Mouse (Mus musculus) heart, adult 11 months (tissue): Measurements from ENCODE around the gene Hsd17b1.
"Not testable (repeated sequence)": the region's sequence is repeated elsewhere in the genome, so short reads cannot be mapped to it uniquely, and the experiment has no call there.

Experiments used
- DNase-seq: peaks from one replicate; pipeline ENCODE4 v3.0.0; 2022

Hsd17b1 gene

DNA sequence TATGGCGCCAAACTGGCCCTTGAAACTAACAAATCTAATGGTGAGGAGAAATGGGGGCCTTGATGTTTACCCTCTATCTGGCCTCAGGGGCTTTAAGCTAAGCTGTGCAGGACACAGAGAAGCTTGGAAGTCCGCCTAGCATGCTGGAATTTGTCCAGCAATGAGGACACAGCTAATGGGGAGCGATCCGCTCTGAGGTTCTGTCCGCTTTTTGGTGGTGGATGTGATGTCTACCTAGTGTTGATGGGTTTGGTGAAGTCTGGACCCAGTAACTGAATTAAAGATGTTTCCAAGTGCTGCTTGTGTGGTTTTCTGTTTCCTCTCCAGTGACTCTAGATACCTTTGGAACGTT is 8.1 kb downstream of the Hsd17b1 start:
- peak; percentile 92 for DNase-seq

DNA sequence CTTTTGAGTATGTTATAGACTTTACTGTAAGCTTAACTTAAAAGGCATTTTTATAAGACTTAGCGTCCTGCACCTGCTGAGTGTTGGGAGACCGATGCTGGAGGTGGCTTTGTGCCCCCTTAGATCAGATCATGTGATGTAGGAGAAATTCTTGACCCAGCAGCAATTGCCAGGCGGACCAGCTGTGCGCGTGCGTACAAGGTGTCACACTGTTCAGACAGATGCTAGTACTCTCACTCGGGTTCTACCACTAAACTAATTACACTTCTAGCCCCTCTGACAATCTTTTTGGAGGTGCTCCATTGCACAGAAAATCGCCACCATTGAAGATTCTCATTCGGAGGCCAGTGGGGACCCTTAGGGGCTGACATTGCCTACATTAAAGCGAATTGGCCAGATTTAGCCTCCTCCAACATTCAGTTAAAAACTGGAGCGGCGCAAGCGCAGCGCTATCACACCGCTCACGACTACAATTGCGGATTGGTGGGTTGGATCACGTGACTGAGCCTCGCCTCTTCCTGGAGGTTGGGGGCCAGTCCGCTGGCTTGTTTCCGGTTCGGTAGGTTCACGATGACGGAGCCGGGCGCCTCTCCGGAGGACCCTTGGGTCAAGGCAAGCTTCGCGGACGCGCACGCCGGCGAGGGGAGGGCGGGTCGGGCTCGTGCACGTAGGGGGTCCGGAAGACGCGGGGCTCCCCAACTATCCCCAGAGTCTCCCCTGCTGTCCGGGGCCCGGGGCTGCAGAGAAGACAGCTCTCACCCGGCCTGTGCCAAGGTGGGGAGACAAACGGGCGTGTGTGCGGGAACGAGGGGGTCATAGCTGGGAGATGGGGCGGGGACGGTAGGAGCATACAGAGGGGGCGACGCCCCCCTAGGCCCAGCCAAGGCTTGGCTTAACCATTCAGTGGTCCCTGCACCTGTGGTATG is 8.8 kb downstream of the Hsd17b1 start, which contains the start of gene Mlx:
Gene Mlx, plus strand, starts transcription at position 522 of the 926 bp plus-strand sequence.
- DNase-seq, result peak; percentile 100

DNA sequence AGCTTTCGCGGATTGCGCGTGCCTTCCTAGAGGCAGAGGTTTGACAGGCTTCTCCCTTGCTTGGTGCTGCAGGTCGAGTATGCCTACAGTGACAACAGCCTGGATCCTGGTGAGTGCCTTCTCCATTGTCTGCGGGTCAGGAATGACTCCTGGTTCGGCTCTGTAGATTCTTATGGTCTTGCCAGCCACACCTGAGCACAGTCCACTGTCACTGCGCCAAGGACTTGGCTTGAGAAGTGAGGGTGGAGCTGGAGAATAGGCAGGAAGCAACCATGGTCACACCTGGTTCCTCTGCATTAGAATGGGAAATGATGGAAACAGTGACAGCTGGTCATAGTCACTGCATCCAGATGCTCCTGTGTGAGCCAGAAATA is 9.5 kb downstream of the Hsd17b1 start:
- DNase-seq, result no peak

DNA sequence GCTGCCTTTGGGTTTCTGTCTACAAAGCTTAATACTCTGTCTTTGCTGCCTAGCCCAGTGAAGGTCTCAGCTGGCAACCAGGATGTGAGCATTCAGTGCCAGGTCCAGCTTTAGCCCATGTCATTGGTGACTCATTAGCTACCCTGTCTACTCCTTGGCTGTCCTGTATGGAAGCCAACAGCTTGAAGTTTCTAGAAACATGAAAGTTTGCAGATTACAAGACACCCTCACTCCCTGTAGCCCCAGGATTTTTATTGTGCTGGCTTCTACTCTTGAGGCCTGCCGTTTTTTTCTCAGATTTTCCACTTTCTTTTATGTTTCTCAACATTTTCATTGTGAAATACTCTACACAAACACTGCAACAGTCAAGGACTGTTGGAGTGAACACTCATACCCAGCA is 11.7 kb downstream of the Hsd17b1 start:
- DNase-seq, result no peak

DNA sequence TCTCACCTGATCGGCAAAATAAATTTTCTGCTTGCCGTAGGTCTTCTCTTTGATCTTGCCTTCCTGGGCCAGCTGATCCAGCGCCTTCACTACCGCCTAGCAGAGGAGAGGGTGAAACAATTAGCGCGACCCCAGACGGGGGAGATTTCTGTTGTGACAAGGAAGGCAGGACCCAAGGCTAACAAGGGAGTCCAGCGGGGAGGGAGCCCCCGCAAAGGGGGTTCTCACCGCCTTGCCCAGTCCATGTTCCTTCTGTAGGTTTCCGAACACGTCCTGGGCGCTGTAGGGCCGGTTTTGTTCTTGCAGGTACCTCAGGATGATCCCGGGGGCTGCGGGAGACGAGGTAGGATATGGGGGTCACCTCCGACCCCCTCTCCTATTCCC is 16.7 kb downstream of the Hsd17b1 start:
- DNase-seq, result no peak

DNA sequence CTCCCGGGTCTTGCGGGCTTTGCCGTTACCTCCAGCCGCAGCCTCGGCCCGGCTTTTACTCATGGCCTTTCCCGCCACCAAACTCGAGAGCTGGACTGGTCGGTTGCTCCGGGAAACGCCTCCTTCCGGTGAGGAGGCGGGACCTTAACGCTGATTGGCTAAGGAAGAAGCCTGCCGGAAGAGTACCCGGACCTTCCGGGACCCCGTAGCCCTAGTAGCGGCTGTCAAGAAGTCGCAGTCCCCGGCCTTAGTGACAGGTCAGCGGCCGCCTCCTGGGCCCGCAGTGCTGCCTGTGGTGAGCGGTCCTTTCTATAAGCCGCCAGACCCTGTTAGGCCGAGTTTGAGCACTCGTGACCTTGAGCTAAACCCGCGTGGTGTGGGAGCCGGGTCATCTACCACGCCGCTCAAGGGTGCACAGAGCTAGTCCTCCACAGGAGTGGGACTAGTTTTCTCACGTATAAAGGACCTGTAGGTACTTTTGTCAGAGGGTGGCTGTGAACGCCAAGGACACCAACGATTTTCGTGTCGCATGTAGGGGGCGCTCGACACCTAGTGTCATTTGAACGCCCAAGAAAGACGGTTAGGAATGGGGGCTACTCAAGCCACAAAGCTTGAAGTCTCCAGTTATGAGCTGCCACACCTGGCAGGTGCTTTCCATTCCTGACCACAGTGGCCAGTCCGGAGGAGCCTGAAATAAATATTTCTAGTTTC is 17.3 kb downstream of the Hsd17b1 start, which contains the start of gene Psmc3ip:
Gene Psmc3ip, minus strand, starts transcription at position 123 of the 711 bp plus-strand sequence.
- DNase-seq, result peak; percentile 100

DNA sequence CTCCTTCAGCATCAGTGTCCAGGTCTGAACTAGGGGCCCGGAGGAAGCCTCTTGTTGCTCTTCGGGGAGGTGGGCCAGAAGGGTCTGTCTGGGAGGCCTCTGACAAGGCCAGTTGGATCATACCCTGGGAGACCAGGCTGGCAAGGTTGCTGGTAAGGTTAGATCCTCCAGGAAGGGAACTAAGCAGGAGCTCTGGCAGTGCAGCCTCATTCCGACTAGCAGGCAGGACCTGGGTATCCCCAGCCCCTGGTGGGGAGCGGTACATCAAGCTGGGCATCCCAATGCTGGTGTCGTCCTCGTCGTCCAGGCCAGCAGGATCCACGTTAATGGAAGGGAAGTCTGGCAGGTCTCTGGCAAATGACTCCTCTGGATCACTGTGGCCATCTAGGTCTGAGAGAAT is 20.0 kb downstream of the Hsd17b1 start:
- peak; percentile 91 for DNase-seq

DNA sequence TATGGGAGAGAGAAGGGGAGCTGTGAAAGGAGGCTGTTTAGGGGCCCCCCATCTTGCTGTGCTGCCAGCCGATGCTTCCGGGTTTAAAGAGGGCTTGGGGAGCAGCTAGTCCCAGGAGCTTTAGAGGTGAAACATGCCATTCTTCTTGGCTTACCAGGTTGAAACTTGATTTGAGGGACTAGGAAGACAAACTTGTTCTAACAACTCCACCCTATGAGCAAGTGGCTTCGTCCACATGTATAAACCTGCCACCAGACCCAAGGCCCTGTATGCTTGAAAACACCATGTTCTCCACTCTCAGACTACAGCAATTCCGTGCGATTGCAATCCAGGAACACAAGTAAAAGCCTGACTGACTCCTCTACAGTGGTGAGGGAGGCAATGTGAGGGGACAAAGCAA is 24.8 kb downstream of the Hsd17b1 start:
- no peak for DNase-seq

DNA sequence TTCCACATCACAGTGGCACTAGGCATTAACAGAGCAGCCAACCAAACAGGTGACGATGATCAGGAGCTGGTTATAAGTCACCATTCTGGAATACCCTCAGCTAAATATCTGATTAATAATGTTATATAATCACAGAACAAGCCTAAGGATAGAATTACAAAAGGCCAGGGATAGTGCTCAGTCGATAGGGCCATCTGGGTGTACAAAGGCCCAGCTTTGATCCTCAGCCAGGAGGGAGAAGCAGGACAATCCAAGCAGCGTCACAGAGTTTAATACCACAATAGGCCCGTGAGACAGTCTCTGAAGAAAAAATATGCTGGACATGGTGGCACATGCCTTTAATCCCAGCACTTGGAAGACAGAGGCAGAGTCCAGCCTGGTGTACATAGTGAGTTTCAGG is 31.1 kb downstream of the Hsd17b1 start:
- DNase-seq, result peak; percentile 82

DNA sequence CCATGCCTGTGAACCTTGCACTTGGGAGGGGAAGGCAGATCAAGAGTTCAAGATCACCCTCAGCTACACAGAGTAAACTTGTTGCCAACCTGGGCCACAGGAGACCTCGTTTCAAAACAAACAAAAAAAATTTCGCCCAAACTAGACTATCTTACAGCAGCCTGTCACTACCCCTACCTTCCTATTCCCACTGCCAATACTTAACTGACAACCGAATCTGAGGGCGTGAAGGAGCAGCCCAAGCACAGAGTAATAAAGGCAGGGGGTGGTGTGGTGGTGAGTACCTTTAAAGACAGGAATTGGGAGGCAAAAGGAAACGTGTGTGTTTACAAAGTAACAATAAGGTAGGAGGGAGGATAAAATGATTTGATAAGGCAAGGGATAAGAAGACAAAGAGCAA is 32.5 kb downstream of the Hsd17b1 start:
- DNase-seq, result peak; percentile 85

DNA sequence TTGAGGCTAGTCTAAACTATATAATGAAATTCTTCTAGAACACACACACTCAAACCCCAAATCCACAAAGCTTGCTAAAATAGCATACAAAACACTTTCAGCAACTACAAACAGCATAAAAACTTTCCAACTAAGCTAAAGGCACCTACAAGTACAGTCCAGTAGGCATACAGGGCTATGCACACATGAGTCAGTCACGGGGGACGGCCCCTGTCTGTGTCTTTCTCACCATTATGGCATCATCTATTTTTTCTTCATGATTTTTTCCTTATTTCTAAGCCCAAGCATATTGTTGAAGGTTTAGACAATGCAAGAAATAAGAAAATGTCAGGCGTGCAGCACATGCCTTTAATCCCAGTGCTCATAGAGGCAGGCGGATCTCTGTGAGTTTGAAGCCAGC is 33.0 kb downstream of the Hsd17b1 start:
- DNase-seq, result no peak

DNA sequence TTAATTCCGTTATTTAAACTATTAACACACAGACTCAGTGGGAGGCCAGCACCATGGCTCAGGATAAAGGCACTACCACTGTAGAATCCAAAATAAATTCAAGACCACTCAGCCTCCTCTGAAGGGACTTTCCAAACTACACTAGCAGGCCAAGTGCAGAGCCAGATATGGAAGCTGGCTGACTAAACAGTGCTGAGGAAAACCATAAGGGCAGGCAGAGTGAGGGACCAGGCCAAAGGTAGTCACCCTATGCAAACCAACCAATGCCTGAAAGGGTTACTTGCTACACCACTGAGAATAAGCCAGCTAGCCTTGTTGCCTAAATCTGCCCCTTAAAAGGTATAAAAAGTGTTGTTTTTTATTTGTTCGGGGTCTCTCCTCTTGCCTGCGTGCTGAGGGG is 34.0 kb downstream of the Hsd17b1 start:
- DNase-seq, result no peak

DNA sequence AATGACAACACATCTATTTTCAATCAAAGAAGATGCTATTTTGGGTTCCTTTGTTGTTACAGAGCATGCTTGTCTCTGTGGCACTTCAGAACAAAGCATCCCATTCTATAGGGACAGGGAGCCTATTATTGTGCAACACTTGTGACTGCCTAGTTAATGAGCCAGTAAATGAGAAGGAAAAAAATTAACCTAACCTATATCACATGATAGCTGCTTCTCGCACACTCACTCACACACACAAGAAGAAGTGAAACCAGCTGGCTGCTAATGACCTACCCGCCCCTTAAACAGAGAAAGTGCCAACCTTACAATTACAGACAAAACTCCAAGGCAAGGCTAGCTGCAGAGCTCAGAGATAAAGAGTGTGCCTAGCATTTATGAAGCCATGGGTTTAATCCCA is 37.4 kb downstream of the Hsd17b1 start:
- DNase-seq, result peak; percentile 90

DNA sequence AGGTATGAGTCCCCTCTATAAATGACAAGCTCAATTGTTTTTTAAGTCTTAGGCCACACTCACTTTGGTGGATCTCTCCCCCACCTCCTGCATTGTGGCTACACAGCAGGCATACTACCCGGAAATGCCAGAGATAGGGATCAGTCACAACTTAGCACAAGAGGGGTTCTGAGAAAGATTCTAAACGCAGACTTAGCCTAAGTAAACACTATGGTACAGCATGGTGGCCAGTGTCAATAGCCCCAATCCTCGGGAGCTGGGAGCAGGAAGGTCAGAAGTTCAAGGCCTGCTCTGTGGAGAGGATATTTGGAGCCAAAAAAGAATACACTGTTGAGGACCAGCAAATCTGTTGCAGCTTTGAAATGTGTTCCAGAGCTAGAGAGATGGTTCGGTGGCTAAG is 39.9 kb downstream of the Hsd17b1 start:
- DNase-seq, result peak; percentile 88

DNA sequence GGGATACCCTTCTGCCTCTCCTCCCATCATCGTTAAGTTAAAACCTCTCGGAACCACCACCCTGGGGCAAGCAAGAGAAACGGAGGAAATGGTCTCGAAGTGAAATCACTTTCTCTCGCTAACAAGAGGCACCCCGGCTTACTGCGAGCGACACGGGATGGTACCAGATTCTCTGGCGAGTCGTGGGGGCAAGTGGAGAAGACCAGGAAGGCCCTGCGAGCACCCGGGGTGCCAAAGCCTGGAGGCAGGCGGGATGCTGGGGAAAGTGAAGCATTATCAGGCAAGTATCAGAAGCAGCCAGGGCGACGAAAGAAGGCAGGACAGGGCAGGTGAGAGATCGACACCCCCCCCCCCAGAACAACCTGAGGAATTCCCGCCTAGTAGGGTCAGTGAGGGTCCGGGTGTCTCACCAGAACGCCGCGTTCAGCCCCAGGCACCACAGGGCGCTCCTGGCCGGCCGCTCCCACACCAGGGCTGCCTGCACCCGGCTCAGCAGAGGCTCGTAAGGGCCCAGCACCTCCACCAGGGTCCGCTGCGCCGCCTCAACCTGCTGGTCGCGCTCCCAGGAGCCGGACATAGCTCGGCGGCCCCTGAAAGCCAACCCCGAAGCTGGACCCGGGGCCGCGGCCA is 41.0 kb downstream of the Hsd17b1 start:
- no peak for DNase-seq

DNA sequence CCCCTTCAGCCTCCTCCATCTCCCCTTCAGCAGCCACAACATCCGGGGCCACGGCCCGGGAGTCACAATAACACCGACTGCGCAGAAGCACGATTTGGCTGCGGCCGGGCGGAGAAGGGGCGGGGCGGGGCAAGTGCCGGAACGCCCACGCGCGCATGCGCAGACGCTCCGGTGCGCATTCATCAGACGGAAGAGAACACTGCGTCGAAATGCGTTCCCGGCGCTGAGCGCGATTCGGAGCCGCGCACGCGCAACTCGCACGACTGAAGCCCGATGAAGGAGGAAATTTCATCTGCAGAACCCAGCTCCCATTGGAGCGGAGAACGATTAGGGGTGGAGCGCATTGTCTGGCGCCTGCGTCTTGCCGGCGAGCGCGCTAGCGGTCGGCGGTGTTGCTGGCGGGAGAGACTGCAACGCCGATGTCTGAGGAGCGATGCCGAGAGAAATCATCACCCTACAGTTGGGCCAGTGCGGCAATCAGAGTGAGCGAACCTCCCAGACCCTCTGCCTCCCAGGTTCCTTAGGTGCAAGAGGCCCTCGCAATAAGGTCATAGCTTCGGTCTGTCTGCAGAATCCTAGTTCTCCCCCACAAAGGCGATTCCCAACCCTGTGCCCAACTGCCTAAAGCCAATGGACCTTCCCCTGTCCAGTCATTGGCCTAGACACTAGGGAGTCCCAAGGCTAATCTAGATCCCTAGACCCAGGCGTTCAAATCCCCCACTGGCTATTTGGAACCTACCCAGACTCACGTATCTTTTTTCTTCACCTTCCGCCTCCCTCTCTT is 41.7 kb downstream of the Hsd17b1 start, which contains the start of the genes Retreg3 and Tubg1:
Gene Retreg3, minus strand, starts transcription at position 133 of the 784 bp plus-strand sequence.
Gene Tubg1, plus strand, starts transcription at position 178 of the 784 bp plus-strand sequence.
- DNase-seq, result peak; percentile 100

DNA sequence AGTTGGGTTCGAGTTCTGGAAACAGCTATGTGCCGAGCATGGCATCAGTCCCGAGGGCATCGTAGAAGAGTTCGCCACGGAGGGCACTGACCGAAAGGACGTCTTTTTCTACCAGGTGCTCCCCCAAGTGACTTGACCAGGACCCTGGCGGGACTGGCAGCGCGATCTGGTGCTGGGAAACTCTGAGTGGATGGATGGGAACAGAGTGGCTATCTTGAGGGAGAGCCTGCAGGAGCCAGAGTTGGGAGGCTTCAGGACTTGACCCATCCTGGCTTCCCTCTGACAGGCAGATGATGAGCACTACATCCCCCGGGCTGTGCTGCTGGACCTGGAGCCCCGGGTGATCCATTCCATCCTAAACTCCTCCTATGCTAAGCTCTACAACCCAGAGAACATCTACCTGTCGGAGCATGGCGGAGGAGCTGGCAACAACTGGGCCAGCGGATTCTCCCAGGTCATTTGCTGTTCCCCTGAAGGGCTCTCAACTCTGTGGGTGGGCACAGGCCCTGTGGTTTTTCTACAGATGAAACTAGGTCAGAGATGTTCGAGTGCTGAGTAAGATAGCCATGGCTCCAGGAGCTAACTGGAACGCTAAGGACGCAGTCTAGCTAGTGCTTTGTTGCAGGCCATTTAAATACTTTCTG is 42.5 kb downstream of the Hsd17b1 start:
- DNase-seq, result no peak

DNA sequence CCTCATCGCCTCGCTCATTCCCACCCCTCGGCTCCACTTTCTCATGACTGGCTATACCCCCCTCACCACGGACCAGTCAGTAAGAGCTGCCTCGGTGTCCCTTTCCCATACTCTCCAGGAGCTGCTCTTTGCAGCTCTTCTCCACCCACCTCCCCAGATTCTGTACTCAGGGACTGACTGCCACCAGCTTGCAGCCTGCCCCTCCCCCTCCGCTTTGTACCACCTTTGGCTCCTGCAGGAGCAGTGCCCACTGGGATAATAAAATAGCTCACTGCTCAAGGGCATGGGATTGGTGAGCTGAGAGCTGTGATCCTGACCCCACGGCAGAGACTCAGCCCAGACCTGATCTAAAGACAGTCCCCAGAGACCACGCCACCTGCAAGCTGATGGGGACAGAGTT is 46.3 kb downstream of the Hsd17b1 start:
- DNase-seq, result not testable (repeated sequence)

DNA sequence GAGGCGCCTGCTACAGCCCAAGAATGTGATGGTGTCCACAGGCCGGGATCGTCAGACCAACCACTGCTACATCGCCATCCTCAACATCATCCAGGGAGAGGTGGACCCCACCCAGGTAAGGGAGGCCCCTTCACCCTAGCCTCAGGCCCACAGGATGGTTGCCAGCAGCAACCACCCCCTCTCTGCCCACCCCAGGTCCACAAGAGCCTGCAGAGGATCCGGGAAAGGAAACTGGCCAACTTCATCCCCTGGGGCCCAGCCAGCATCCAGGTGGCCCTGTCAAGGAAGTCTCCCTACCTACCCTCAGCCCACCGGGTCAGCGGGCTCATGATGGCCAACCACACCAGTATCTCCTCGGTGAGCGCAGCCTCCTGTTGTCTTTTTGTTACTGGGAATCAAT is 46.8 kb downstream of the Hsd17b1 start:
- peak; percentile 91 for DNase-seq

DNA sequence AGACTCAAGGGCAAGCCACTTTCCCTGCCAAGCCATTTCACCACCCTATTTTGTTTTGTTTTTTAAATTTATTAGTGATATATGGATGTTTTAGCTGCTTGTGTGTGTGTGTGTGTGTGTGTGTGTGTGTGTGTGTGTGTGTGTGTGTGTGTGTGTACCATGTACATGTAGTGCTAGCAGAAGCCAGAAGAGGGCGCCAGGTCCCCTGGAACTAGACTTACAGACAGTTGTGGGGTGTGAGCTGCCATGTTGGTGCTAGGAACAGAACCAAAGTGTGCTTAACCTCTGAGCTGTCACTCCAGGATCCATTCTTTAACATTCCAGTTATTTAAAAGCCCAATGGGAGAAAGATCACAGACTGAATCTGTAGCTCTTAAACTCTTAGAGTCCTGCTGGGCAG is 48.9 kb downstream of the Hsd17b1 start:
- no peak for DNase-seq

DNA sequence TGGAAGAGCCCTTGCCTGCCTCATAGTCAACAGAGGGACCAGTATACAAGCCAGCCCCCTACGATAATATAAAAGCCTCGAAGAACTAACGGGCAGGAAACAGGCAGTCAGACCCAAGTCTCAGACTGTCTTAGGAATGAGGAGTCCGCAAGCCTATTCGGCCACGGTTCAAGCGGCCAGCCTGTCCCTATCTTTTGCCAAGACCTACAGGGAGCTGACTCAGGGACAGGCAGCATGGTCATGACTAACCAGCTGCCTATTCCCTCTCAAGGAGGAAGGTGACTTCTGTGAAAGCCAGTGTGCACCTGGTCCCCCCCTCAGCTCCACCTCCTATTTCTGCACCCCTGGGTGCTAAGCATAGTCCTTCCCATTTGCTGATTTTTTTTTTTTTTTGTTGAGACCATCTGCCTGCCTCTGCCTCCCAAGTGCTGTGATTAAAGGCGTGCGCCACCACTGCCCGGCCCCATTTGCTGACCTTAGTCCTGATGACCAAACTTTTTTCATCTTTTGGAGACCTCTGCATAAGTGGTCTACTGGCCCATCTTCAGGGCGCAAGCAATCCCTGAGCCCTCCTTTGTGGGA is 50.9 kb downstream of the Hsd17b1 start:
- peak; percentile 93 for DNase-seq
